Mouse (Mus musculus) kidney, postnatal 0 days (tissue): ENCODE results near the gene Rspry1. TPM values are rescaled to one million over a fixed set of nuclear protein-coding genes. Genes with fewer than 3 reads are reported as not detected.

Experiments
- ATAC-seq: fragments of 200-750 bp; cut with Nextera tagmentation; replicated peaks from 2 replicates; pipeline ENCODE4 v1.8.0; 2017; ENCODE audit warnings: low read depth, moderate number of reproducible peaks, moderate TSS enrichment, moderate library complexity; ENCODE audit not compliant: low FRiP score
- DNase-seq: peaks from one replicate; pipeline ENCODE4 v3.0.0-alpha.2; 2016; ENCODE audit warnings: low spot score
- H3K27ac ChIP-seq: fragments of 300-500 bp; sonication (generic); 2 replicates; pipeline ENCODE4 v1.5.1; 2014; ENCODE audit warnings: mild to moderate bottlenecking
- H3K27me3 ChIP-seq: fragments of 300-500 bp; sonication (generic); 2 replicates; pipeline ENCODE4 v1.6.1; 2014; ENCODE audit warnings: low read length, mixed read lengths; ENCODE audit not compliant: insufficient read depth
- H3K36me3 ChIP-seq: fragments of 300-500 bp; sonication (generic); 2 replicates; pipeline ENCODE4 v1.6.1; 2014; ENCODE audit warnings: low read length, mixed read lengths; ENCODE audit not compliant: insufficient read depth
- H3K4me1 ChIP-seq: fragments of 300-500 bp; sonication (generic); replicated peaks from 2 replicates; pipeline ENCODE4 v1.6.1; 2014; ENCODE audit warnings: antibody characterized with exemption, low read length, mixed read lengths; ENCODE audit not compliant: insufficient read depth
- H3K4me2 ChIP-seq: fragments of 300-500 bp; sonication (generic); 2 replicates; pipeline ENCODE4 v1.6.1; 2014; ENCODE audit warnings: mild to moderate bottlenecking, low read length, moderate library complexity, mixed read lengths
- H3K4me3 ChIP-seq: fragments of 300-500 bp; sonication (generic); replicated peaks from 2 replicates; pipeline ENCODE4 v1.5.1; 2014; ENCODE audit warnings: low read depth, low read length
- H3K9ac ChIP-seq: fragments of 300-500 bp; sonication (generic); 2 replicates; pipeline ENCODE4 v1.6.1; 2014; ENCODE audit warnings: low read depth, low read length
- H3K9me3 ChIP-seq: fragments of 300-500 bp; sonication (generic); replicated peaks from 2 replicates; pipeline ENCODE4 v1.6.1; 2016; ENCODE audit warnings: low read length, inconsistent platforms, mixed read lengths
- CTCF ChIP-seq: IDR thresholded peaks from 2 replicates; pipeline ENCODE4 v1.5.1; 2016; ENCODE audit warnings: antibody characterized with exemption, low read depth, mild to moderate bottlenecking, moderate library complexity
- WGBS: fragments of 180-500 bp; shearing (Covaris S2); extraction: QIAGEN DNeasy Blood & Tissue Kit; methylation state at CpG from one replicate; pipeline ENCODE4 v1.1.7; 2014; 5-methylcytosine and 5-hydroxymethylcytosine counted together
- polyA plus RNA-seq: library from polyadenylated mRNA; unstranded; fragments of >200 nt; fragmentation: Nextera tagmentation; extraction: Ambion mirVana; gene quantifications from 2 replicates; pipeline ENCODE4 v1.2.1, GENCODE M21; 2015

The Rspry1 gene
- polyA plus RNA-seq, 1 experiment from 2014 or later, result 31.0 TPM

DNA sequence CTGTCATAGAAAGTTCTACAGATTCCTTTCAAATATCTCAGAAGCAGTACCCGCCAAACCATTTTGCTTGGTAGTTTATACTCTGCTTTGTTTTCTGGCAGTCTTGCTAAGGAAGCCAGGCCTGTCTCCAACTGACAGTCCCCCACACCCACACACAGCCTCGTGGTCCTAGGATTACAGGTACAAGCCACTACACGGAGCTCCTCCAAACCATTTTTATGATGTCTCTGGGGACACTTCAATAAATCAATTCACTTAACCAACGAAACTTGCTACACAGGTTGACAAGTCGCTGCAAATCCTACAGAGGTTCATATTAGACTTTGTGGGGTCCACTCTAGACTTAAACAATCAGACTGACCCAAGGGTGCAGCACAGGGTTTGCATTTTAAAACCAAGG, 1.3 kb upstream of the Rspry1 start:
- no peaks in the 10 kb centered on the region for H3K36me3 ChIP-seq
- ATAC-seq (no peak), DNase-seq (no peak)
- TF ChIP-seq CTCF, result no peak
- H3K4me1 ChIP-seq, result peaks cover 8% of the 10 kb centered on the region
- H3K27me3 ChIP-seq, result no peaks in the 10 kb centered on the region
- WGBS, result 9% methylated on average over 5 of the region's 5 CpGs
- H3K9me3 ChIP-seq, result no peaks in the 10 kb centered on the region
- peak overlapping the region; percentile 93 for H3K4me2 ChIP-seq
- peak overlapping the region; percentile 94 for H3K4me3 ChIP-seq
- peak overlapping the region; percentile 98; the same call in 1 of the 2 replicates for H3K27ac ChIP-seq
- H3K9ac ChIP-seq, result peak overlapping the region; percentile 93

DNA sequence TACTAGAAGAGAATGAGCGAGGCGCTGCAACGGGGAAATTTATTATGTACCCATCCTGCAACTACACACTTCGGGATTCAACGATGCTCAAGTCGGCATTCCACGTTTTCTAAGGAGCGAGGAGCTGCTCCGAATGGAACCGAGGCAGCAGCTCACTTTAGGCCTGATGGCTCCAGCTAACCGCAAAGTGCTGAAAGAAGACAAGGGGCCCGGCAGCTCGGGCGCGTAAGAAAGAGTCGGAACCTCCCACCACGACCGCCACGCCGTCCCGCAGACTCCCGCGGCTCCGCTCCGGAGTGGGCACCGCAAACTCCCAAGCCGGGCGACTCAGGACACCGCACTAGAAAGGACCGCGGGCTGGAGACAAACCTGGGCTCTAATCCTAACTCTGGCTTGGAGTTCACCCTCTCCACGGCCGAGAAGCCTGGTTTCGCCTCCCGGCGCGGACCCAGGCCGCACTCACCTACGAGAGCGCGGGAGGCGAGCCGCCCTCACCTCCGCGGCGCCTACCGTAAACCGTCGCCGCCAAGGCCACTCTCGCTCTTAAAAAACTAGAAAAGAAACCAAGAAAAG, 617 bp upstream of the Rspry1 start:
- Histone ChIP-seq H3K4me1 (peaks cover 8% of the 10 kb centered on the region), H3K27me3 (no peaks in the 10 kb centered on the region), H3K9ac (peak overlapping the region; percentile 93), H3K36me3 (no peaks in the 10 kb centered on the region), H3K4me2 (peak overlapping the region; percentile 93), H3K4me3 (peak overlapping the region; percentile 94), H3K9me3 (no peaks in the 10 kb centered on the region), H3K27ac (peak overlapping the region; percentile 98)
- under 1% methylated on average over 51 of the region's 51 CpGs for WGBS
- DNase-seq (no peak), ATAC-seq (peak; percentile 41)
- TF ChIP-seq CTCF, result no peak

DNA sequence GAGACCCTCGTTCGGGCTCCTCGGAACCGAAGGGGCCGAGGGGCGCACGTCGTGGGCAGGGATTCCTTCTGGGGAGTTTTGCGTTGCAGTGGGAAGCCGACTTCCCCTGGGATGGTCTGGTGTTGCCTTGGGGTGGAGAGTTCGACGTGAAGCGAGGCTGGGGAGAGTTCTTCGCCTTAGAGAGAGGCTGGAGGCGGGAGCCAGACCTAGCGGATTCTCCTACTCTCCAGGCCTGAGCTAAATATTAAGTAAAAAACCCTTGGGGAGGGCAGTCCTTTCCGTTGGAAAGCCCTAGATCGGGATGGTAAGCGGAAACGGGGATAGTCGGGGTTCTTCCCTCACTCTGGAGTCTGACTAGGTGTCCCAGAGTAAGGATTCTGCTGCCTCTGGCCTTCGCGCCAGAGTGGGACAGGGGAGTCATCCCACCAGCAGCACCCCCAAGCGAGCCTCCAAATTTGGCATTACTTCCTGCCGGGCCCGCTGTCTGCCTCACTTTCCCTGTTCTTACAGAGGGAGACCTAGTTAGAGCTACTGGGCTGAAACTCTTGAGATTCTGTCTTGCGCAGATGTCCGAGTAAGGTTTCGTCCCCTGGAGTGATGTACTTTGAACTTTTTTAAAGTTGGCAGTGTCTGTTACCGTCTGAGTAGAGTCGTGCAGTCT, 864 bp downstream of the Rspry1 start:
- peak overlapping the region; percentile 92 for H3K4me3 ChIP-seq
- H3K4me1 ChIP-seq, result peaks cover 8% of the 10 kb centered on the region
- H3K27me3 ChIP-seq, result no peaks in the 10 kb centered on the region
- H3K4me2 ChIP-seq, result peak overlapping the region; percentile 81
- no peaks in the 10 kb centered on the region for H3K9me3 ChIP-seq
- ATAC-seq, result no peak
- H3K36me3 ChIP-seq, result no peaks in the 10 kb centered on the region
- WGBS, result under 1% methylated on average over 31 of the region's 31 CpGs
- TF ChIP-seq CTCF, result no peak
- H3K9ac ChIP-seq, result peak overlapping the region; percentile 94
- peak; percentile 44 for DNase-seq
- H3K27ac ChIP-seq, result peak overlapping the region; percentile 91

DNA sequence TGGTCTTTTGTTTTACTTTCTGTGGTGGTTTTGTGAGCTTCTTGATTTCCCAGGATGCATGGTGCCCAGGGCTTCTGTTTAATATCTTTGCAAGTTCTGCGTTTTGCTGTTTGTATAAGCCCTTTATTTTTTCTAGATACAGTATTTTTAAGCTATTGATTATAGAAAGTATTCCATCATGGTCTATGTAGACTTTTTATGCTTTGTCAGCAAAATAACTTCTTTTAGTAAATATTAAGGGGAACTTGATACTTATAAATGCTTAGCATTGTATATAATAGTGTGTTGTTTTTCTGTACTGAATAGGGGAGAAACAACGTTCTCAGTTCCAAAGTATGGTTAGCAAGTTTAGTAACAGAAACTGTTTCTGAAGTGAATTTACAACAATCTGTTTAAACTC, 2.3 kb downstream of the Rspry1 start:
- ATAC-seq, result no peak
- 82% methylated on average over 2 of the region's 2 CpGs for WGBS
- H3K4me2 ChIP-seq, result no peak overlapping the region

DNA sequence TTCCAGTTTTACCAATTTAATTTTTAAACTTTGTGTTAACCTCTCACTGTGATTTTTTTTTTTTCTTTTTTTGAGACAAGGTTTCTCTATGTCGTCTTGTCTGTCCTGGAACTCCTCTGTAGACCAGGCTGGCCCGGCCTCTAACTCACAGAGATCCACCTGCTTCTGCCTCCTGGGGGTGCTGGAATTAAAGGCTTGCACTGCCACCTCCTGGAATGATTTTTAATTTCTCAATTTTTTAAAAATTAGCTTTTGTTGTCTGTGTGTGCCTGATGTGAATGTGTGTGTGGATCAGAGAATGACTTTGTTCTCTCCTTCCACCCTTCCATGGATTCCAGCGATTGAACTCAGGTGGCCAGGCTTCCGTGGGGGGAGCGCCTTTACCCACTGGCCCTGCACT, 5.3 kb downstream of the Rspry1 start:
- Histone ChIP-seq H3K4me2 (no peak overlapping the region), H3K36me3 (no peaks in the 10 kb centered on the region), H3K9ac (no peak overlapping the region), H3K27me3 (no peaks in the 10 kb centered on the region), H3K4me3 (no peak overlapping the region), H3K27ac (no peak overlapping the region), H3K9me3 (no peaks in the 10 kb centered on the region), H3K4me1 (no peaks in the 10 kb centered on the region)
- TF ChIP-seq CTCF, result 0 out of 2 replicates have a peak, but pooled peaks have one; percentile 19
- WGBS, result 96% methylated on average over 5 of the region's 5 CpGs
- no peak for ATAC-seq
- DNase-seq, result no peak

More for the DNA sequence above, 2.3 kb downstream of the Rspry1 start:
- no peaks in the 10 kb centered on the region for H3K9me3 ChIP-seq
- H3K36me3 ChIP-seq, result no peaks in the 10 kb centered on the region
- H3K4me3 ChIP-seq, result no peak overlapping the region
- no peak for TF ChIP-seq CTCF
- H3K27ac ChIP-seq, result no peak overlapping the region
- no peaks in the 10 kb centered on the region for H3K27me3 ChIP-seq
- H3K4me1 ChIP-seq, result peaks cover 8% of the 10 kb centered on the region
- H3K9ac ChIP-seq, result no peak overlapping the region
- no peak for DNase-seq

DNA sequence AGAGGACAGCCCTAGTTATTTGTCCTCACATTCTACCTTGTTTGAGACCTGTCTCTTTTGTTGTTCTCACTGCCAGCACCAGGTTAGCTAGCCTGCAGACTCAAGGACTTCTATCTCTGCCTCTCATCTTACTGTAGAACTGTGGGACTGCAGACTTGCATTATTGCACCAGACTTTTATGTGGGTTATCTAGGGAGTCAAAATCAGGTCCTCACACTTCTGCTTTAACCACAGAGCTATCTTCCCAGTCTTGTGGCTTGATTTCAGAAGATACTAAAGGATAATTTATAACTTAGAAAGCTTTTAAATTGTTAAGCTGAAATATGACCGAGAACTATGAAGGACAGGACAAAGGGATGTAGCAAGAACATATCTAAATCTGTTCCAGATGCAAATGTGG, 23.1 kb downstream of the Rspry1 start:
- no peak overlapping the region for H3K4me2 ChIP-seq
- H3K4me3 ChIP-seq, result no peak overlapping the region
- ATAC-seq (no peak), DNase-seq (no peak)
- WGBS, result 86% methylated on average over 1 of the region's 1 CpGs
- H3K9me3 ChIP-seq, result no peaks in the 10 kb centered on the region
- H3K27me3 ChIP-seq, result no peaks in the 10 kb centered on the region
- H3K9ac ChIP-seq, result no peak overlapping the region
- H3K36me3 ChIP-seq, result peaks cover 6% of the 10 kb centered on the region; the same call in 1 of the 2 replicates
- no peak overlapping the region for H3K27ac ChIP-seq
- no peaks in the 10 kb centered on the region for H3K4me1 ChIP-seq
- no peak for TF ChIP-seq CTCF
